Mouse (Mus musculus) testis, adult 2 months (tissue): Measurements from ENCODE around the gene Mta1.

ENCODE experiments used
- CTCF ChIP-seq: fragments of 200-500 bp; IDR thresholded peaks from 2 replicates; pipeline ENCODE4 v1.5.1; 2012; ENCODE audit warnings: low read depth, mild to moderate bottlenecking, inconsistent platforms, low read length, moderate library complexity; ENCODE audit not compliant: control insufficient read depth, insufficient read depth, insufficient replicate concordance
- POLR2A ChIP-seq: fragments of 200-500 bp; IDR thresholded peaks from 2 replicates; pipeline ENCODE4 v1.6.1; 2012; ENCODE audit warnings: low read depth, mild to moderate bottlenecking, inconsistent platforms, low read length, moderate library complexity; ENCODE audit not compliant: control insufficient read depth

DNA sequence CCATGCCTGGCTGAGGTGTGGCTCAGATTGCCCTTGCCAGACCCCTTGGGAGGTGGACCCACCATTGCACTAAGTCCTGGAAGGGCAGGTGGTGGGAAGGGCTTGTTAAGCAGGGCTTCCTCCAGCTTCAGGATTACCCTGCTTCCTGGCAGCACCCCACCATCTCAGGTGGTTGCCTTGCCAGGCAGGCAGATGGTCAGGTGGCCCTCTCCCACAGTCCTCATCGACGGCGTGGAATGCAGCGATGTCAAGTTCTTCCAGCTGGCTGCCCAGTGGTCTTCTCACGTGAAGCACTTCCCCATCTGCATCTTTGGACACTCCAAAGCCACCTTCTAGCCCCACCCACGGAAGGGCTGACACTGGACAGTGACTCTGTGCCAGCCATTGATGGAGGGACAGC is 26.8 kb upstream of the Mta1 start:
- no peak for TF ChIP-seq POLR2A
- TF ChIP-seq CTCF = no peak
